Mouse (Mus musculus) spleen, adult 2 months (tissue): Measurements from ENCODE around the gene Btbd18.

ENCODE experiments used
- CTCF ChIP-seq: fragments of 200-500 bp; IDR thresholded peaks from 2 replicates; pipeline ENCODE4 v1.5.1; 2011; ENCODE audit warnings: mild to moderate bottlenecking, inconsistent platforms; ENCODE audit not compliant: insufficient read depth, insufficient read length, insufficient replicate concordance; ENCODE audit errors: extremely low read depth
- POLR2A ChIP-seq: fragments of 200-500 bp; IDR thresholded peaks from 2 replicates; pipeline ENCODE4 v1.6.1; 2011; ENCODE audit warnings: low read depth, low read length, inconsistent platforms

DNA sequence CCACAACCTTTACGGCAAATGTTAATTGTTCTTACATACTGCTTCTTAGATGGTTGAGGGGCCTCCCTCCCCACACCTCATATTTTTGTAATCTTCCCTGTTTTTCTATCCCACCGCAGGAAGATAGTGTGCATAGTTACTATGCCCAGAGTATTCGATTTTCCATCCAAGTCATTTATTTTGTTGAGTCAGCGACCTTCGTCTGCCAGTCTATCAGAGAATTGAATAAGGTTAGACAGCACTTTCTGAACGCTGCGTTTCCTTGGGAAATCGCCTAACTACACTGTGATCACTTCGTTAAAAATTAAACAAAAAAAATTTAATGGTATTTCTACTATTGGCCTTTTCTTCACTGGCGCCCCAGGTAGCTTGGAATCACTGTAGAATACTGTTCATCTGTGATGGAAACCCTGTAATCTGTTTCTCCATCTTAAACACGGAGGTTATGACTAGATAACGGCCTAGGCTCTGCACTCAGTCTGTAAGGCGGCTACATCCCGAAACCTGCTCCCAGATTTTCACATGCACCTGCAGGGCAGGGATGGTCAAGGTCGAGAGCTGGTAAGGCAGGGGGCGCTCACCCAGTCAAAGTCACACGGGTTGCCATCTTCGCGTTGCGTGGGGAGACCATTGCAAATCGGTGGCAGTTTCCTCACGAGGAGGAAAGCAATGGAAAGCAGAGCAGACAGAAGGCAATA is 18.5 kb downstream of the Btbd18 start:
- TF ChIP-seq CTCF, result 0 out of 2 replicates have a peak, but pooled peaks have one; percentile 0
- TF ChIP-seq POLR2A, result no peak
